Mouse (Mus musculus) lung, postnatal 10 days (tissue): ENCODE measurements around the gene Arid1b.

Experiments
- DNase-seq: peaks from one replicate; pipeline ENCODE4 v3.0.0; 2021

Gene Arid1b

DNA sequence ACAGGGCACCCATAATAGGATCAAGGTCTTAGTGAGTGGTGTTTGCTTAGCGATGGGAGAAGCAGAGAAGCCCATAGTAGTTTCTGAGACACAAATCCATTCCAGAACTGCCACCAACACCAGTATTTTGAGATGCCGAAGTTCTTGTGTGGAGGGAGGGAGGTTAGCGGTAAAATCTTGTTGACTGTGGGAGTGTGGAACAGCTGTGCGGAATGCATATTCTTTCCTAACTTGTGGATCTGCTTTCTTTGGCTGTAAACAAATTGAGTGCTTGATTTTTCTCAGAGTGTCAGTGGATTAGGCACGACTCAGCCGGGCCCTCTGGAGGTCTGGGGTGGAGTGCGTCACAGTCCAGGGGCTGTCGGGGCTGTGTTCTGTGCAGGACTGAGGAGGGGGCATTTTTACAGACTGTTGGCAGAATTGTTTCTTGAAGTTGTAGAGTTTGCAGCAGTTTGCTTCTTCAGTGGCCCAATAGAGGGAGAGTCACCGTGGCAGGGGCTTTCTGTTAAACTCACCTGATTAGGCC, 27.9 kb downstream of the Arid1b start:
- no peak for DNase-seq

DNA sequence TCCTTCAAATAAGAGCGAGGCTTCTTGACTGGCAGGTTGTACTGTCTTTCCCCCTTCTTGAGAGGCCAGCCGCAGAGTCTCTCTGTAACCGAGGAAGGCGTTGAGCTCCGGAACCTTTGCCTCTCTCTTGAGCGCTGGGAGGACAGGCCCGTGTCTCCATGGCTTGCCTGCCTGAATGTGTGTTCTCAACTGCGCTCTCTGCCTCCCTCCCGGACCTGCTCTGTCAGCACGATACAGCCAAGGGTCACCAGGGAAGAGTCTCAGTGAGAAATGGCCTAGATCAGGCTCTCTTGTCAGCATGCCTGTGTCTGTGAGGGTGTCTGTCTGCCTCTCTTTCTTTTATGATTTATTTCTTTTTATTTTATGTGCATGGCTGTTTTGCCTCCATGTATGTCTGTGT, 29.6 kb downstream of the Arid1b start:
- DNase-seq = no peak

DNA sequence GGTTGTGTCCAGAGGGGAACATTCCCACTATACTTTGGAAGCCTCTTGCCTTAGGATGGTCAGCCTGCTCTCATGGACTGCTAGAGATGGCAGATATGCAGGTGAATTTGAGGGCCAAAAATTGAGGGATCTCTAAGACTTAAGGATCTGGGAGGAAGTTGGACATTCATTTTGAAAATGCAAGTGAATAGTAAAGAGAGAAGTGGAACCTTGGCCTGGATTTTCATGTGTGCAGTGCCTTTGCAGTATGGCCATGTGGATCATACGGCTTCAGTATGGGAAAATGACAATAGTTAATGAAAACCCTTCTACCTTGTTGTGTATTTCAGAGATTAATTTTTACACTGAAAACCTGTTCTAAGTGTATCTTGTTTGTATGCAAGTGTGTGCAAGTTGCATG, 31.3 kb downstream of the Arid1b start:
- DNase-seq = no peak

DNA sequence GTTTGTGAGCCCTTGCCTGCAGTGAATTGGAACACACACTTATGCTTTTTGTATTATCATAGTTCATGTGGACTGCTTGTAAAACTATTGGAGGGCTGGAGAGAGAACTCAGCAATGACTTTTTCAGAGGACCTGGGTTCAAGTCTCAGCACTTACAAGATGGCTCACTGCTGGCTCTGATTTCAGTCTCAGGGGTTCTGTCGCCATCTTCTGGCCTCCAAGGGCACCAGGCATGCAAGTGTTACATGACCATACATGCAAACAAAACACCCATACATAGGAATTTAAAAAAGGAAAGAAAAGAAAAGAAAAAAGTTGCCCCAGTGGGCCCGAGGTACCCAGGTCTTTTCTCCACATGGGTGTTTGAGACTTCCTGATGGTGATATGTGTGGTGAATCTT, 32.4 kb downstream of the Arid1b start:
- no peak for DNase-seq

DNA sequence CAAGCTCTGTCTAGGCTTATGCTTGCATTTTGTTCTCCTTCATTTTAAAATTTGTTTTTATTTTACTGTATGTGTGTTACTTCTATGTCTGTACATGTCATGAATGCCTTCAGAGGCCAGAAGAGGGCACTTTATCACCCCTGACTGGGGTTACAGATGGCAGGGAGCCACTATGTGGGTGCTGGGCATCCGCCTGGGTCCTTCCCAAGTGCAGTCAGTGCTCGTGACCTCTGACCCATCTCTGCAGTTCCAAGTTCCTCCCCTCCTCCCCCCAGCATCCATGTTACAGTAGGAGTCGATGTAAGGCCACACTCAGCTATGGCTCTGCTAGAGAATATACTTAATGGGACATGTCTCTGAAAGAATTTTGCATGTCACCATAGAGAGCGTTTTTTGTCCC, 35.0 kb downstream of the Arid1b start:
- DNase-seq = no peak

DNA sequence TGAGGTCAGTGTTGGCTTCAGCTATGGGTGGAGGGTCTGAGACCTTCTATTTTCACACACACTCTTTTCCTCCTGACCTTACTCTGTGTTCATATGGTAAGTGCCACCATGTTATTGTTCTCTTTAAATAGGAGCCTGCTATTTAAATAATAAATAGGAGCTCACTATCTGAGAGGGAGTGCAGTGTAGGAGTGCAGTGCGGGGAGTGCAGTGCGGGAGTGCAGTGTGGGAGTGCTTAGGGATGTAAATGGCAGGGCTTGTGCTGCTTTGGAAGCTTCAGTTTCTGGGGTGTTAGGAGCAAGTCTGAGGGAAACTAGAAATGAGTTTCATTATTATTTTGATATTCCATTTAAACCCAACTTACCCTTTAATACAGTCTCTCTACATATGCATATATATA, 36.2 kb downstream of the Arid1b start:
- DNase-seq = no peak

DNA sequence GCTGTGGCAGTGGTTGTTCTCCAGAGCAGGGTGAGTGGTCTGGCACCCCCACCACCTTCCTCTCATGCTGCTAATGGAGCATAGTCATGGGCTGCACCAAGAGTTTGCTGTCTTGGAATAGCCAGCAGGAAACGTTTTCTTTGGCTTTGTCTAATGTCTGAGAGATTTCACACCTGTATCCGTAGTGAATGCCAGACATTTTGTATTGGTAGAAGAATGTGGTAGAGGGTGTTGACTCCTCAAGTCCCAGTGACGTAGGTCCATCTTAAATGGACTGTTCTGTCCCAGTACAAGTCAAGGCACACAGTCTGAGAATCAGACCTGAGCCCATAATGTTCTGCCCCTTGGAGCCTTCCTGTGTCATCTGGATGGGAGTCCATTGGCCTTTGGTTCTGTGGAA, 39.2 kb downstream of the Arid1b start:
- DNase-seq = no peak

DNA sequence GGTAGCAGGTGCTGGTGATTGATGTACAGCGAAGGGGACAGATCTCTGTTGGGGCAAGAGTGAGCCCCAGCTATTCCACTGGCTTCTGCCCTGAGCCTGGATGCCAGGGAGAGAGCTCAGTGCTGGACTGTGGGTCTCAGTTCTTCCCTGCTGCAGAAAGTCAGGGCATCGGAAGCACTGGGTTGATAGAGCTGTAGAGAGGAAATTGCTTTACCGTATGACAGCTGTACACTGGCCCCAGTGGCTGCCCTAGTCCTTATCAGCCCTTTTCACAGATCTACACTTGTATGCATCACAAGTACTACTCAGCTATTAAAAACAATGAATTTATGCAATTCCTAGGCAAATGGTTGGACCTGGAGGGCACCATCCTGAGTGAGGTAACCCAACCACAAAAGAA, 40.1 kb downstream of the Arid1b start:
- DNase-seq = no peak

DNA sequence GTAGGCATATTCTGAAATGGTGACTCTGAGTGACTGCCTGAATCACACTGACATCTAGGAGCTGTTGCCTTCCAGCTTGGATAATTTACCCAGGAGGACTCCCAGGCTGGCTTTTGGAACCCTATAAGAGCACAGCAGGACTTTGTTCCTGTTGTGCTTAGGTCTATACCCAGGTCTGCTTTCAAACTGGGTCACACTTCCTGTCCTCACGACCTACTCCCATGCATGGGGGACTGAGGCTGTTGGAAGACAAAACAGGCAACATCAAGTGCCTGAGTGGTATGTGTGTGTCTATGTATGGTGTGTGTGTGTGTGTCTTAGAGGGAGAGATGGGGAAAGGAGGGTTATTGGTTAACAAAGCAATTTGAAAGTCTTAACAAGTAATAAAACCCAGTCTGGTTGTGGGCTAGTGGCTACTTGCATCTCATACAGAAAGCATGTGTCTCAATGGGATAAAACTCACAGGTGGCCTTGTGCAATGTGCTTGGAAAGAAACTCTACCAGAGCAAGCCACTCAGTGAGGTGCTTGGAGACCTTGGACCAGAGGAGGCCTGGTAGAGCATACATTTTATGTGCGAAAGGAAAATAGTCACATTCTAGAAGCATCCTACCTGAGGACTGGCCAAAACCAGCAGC, 42.2 kb downstream of the Arid1b start:
- DNase-seq = no peak

DNA sequence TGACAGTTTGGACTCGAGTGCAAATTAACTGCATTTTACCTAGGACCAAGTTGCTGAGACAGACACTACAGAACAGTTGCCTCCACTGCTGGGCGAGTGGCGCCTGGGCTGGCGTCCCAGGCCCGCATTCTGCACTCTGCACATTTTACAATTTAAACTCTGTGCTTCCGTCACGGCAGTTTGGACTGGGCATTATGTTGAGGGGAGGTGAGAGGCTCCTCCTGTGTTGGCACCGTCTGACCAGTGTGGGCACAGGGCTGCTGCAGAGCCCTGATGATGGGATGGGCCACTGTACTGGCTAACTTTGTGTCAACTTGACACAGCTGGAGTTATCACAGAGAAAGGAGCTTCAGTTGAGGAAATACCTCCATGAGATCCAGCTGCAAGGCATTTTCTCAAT, 43.1 kb downstream of the Arid1b start:
- no peak for DNase-seq

DNA sequence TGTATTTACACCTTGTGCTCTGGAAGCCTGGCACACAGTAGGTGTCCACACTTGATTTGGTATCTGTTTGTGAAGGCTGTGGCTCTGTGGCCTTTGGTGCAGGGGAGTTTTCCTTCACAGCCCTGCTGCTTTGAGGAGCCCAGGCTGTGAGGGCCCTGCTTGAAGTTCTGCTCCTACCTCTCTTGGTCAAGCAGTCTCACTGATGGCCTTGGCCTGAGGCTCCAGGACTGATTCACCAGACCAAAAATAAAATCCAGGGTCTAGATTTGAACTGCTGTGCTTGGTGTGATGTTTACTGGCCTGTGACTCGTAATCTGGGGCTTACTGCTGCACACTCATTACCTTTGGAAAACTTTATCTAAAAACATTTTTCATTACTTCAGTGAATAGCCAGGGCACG, 45.7 kb downstream of the Arid1b start:
- no peak for DNase-seq

DNA sequence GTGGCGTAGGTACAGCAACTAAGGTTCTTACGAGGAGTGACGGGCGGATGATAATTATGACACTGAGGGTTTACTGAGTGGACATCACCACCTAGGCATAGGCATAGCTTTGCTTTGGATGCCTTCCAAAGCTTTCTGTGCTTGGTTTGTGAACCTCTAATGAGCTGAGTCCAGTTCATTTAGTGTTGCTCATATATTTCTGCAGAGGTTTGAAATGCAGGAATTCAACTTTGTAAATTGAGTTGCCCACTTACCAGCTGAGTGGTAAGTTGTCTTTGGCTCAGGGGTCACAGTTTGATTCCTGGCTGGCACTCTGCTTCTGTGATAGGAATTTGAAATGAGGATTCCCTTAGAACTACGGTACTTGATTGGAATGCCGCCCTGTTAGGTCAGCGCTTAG, 49.7 kb downstream of the Arid1b start:
- no peak for DNase-seq

DNA sequence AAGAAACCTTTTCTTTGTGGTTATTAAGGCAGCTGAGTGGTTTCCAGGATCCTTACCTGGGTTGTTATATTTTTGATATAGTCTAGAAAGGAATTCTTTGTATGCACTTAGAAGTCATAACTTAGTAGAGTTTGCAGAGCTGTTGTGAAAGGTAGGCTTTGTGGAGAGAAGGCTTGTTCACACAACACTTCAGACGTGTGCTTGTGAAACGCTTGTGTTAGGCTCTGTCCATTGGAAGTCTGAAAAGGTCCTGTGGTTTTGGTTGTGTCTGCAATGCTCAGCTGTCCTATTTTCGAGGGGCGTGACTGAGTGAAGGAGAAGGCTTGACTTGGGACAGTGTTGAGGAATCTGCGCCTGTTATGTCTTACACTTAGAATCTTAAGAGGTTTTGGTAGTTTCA, 51.5 kb downstream of the Arid1b start:
- no peak for DNase-seq

DNA sequence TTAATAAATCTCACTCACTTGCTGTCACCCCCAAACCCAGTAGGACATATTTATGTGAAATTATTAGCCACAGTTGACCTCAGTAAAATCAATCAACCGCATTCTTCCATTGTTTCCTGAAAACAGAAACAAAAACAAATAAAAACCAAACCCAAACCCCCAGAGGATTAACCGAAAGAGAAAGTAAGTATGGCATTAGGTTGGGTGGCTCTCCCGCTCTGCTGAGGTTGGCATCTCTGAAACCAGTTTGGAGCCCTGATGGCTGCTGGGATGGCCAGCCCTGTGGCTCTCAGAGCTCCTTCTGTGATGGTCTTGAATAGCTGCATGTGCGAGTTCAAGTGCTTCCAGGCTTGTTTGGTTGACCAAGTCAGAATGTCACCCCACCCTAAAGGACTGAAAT, 53.2 kb downstream of the Arid1b start:
- no peak for DNase-seq

DNA sequence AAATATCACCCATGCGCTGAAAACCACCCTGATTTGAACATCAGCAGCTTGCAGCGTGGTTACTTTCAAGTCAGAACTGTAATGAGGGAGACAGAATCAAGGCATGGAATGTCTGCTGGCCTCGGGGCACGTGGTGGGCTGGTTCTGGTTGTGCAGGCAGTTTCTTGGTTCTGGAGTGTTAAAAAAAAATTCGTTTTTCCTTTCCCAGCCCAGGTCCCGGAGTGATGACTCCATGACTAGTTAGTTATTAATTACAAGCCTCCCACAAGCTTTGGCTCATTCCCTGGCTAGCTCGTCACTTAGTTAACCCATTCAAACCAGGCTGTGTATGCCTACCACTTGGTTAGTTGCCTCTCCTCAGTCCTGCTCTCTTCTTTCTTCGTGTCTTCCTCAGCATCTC, 56.1 kb downstream of the Arid1b start:
- DNase-seq = no peak

DNA sequence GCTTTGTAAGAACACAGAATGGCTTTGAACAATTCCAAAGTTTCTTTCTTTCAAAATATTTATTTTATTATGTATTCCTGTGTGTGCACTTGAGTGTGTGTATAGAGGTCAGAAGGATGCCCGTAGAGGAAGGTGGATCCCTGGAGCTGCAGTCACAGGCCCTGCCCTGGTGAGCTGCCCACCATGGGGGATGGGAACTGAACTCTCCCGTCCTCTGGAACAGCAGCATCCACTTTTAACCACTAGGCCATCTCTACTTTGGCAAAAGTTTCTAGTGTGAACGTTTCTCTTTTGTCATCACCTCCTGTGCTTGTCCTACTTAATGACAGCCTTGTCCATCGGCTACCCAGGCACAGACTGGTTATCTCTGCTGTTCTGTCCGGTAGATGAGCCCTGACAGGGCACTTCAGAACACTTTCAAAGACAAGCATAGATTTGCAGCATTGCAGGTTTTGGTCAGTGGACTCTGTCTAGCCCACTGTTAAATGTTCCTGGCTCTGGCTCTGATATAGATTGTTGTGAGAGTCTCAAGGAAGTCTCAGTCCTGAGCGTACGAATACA, 56.9 kb downstream of the Arid1b start:
- DNase-seq = no peak

DNA sequence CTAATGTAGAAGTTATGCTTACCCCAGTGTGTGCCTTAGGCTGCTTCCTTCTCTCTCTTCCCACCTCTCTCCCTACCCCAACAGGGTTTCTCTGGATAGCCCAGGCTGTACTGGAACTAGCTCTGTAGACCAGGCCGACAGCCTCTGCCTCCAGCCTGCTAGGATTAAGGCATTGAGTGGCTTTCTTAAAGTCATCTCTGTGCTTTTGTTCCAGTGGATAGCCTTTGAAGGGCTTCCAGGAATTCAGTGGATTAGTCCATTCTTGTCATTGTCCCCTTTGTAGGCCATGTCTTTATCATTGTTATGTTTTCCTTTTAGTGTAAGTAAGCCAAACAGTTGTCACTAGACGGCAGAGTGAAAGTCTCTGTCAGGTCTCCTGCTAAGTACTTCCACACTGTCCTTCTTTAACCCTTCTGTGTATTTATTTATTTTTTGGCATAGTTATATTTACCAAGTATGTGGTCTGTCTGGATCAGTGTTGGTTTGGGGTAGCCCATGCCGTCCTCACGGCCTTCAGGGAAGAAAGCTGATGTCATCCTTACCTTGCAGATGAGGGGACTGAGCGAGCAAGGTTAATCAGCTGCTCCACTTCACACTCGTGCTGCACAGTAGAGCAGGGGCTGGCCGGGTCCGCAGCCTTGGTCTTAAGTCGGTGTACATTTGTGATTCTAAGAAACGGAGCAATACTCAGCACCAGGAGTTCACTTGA, 58.1 kb downstream of the Arid1b start:
- DNase-seq = no peak

DNA sequence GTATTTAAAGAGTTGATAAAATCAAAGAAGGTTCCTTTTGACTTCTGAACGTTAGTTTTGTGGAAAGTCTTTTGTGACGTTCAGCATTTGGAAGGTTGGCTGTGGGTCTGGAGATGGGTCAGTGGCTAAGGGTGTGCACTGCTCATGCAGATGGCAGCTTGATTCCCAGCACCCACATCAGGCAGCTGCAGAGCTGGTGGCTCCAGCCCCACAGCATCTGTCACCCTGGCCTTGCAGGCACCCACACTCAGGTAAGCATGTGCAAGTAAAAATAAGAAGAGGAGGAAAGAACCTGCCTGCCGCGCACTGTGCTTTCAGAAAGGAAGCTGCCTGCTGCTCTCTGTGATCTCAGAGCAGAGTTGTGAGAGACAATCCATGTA, 58.7 kb downstream of the Arid1b start:
- no peak for DNase-seq

DNA sequence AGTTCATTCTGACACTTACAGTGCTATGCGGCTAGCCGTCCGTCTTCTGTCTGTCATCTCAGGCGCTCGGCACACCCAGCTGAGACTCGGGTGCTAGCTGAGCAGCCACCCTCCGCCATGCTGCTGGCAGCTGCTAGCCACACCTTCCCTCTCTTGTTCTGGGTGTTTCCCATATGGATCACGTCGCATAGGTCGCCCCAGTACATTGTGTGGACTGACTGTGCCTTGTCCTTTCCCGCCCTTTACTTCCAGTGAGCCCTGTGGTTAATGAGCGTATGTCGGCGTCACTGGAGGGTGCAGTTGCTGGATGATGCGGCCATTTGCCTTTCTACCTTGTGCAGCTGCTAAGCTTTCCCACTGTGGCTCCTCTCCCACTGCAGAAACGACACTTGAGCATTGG, 59.1 kb downstream of the Arid1b start:
- no peak for DNase-seq

DNA sequence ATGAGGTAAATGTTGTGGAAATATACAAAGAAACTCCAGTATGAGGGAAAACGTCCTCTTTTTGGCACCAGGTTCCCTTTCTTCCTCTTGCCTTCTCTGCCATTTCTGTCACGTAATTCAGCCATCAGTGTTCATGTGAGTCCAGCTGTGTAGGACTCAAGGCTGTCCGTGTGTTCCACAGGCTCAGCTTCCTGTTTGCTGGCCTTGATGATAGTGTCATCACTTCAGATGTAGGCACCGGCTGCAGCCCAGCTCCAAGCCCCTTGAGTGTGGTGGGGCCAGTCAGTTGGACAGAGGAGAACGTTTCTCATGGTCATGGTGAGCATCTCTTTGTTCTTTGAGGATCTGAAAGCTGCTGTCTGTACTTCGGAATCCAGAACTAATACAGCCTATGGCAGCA, 61.3 kb downstream of the Arid1b start:
- no peak for DNase-seq

DNA sequence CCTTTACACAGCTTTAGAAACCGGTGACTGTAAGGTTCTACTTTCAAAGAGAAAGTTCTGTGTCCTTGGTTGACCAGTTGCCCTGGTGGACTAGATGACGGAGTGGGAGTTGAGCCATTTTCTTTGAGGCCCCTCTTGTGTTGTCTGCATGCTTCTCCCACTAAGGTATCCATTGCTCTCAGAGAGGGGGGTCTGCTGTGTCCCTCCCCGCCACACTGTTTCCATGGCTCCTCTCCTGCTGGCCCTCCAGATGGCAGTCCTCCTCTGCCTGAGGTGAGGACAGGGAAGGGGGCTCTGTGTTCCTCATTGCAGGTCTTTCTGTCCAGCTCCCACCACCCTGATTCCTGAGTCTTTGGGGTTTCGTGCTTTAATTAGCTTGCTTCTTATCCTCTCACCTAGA, 62.5 kb downstream of the Arid1b start:
- no peak for DNase-seq

DNA sequence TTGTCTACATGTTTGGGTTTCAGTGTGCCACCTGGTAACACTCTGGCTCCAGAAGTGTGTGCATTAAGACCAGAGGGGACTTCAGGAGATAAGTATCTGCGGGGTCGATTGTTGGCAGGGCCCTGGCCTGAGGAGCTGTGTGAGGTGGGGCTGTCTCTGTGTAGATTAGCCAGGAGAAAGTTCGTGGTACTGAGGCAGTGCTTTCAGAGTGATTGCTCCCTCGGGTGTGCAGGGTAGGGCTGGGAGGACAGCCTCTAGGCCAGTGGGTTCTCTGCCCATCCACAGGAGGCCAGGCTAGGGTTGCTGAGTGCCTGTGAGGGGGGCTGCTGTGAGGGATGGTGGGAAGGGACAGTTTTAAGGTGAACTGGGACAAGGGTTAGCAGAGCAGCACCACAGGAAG, 63.2 kb downstream of the Arid1b start:
- no peak for DNase-seq

DNA sequence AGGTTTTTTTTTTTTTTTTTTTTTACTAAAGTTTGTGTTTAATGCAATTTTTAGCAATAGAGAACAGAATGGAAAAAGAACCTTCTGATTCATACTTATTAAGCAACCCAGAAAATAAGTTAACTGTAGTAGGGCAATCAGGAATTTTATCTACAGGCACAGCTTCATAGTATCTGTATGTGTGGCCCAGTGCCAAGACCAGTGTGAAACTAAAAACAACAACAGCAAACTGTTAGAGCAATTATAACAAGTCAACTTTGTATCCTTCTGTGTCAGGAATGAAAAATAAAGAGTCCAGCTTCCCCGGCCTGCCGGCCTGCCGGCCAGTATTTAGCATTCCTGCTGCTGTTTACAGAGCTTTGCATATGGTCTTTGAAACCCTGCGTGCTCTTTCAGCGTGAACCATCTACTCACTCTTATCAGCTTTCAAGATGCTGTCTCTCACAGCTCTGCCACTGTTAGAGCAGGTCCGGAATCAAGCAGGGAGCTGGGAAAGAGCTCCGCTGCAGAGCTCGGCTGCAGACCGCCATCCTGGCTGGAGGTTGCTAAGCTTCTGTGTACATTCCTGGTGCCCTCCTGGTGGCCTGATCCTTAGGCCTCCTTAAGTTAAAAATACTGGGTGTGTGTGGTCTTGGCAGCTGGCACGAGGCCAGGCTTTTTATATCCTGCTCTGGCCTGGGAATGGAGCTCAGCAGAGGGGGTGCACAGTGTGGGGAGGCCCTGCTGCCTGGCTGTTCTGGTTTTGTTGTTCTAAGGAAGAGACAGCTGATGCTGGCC, 64.0 kb downstream of the Arid1b start:
- peak; percentile 75 for DNase-seq

DNA sequence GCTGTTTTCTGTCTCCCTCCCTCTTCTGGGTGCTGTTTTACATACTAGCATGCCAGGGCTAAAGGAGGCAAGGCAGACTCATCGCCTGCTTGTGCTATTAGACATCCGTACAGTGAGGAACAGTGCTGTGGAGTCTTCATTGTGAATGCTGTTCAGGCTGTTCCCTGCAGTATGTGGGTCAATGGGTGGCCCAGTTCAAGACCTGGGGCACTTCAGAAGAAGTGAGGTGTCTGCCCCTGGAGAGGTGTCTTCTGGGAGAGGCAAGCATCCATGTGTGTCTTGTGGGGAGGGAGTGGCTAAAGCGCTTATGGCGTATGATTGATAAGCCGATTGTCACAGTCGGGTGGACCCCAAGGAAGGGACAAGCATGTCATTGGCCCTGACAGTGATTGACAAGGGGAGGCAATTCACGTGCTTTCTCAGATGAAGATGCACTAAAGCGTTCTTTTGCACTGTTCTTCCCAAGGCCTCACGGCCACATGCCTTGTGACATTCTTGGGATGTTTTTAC, 65.0 kb downstream of the Arid1b start:
- DNase-seq = no peak
